ENCODE assay signal across 21 mouse cellular contexts in the genomic region with DNA sequence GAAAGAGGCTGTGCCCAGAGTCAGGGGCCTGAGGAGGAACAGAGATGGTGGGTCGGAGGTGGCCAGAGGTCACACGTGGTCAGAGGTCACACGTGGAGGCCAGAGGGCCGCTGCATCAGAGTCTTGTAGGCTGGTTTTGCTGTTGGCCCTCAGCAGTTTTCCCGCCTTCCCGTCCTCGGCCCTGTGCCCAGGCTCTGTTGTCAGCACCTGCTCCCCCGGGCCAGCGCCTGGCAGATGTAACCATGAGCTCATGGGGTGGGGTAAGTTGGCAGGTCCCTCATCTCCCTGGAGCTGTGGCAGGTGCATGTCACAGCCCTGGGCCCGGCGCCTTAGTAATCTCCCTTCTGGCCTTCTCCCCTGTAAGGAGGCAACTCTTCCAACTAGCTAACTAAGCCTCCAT. TPM values are rescaled to one million over a fixed set of nuclear protein-coding genes. Genes with fewer than 3 reads are reported as not detected.
DNase-seq lines count a peak whose midpoint lies in the region; ATAC-seq and TF ChIP-seq lines count a peak whose summit lies in the region.
"Had no signal": no experiment of that assay in that cellular context is flagged by ENCODE, and none has a peak within 500 bp of the region (broad histone marks: within the 10 kb centered on the region; RNA-seq: fewer than 3 reads in every experiment).

No protein-coding gene starts in this region.

- WGBS in heart, embryonic 11.5 days (ENCODE audit: insufficient replicate concordance): 76% methylated on average over 11 of the region's 11 CpGs

- no peaks in the 10 kb centered on the region for H3K36me3 ChIP-seq in heart, embryonic 11.5 days (ENCODE audit: control insufficient read depth, insufficient read depth, low read length)
- H3K36me3 ChIP-seq: embryonic facial prominence, embryonic 15.5 days; heart, embryonic 13.5 days; kidney, embryonic 15.5 days; stomach, embryonic 15.5 days had no signal

- no peak overlapping the region for H3K9ac ChIP-seq in heart, embryonic 11.5 days (ENCODE audit: low read depth, low read length)
- H3K9ac ChIP-seq: embryonic facial prominence, embryonic 15.5 days; forebrain, postnatal 0 days; heart, embryonic 13.5 days; kidney, embryonic 15.5 days; stomach, embryonic 15.5 days had no signal

- H3K27ac ChIP-seq in heart, embryonic 11.5 days (ENCODE audit: low read depth, low read length): no peak overlapping the region
- peak overlapping the region; percentile 53; the same call in 1 of the 2 replicates for H3K27ac ChIP-seq in gastrocnemius, adult 2 months
- H3K27ac ChIP-seq: embryonic facial prominence, embryonic 15.5 days; heart, embryonic 13.5 days; kidney, embryonic 15.5 days; macrophage; stomach, embryonic 15.5 days had no signal

- peaks cover 15% of the 10 kb centered on the region for H3K27me3 ChIP-seq in heart, embryonic 11.5 days (ENCODE audit: control insufficient read depth, insufficient read depth, low read length)
- H3K27me3 ChIP-seq: embryonic facial prominence, embryonic 15.5 days; stomach, embryonic 15.5 days had no signal

- H3K4me1 ChIP-seq in heart, embryonic 11.5 days (ENCODE audit: control insufficient read depth, insufficient read depth, low read length): peaks cover 19% of the 10 kb centered on the region
- H3K4me1 ChIP-seq: embryonic facial prominence, embryonic 15.5 days had no signal

- no peak overlapping the region for H3K4me2 ChIP-seq in heart, embryonic 11.5 days
- H3K4me2 ChIP-seq: embryonic facial prominence, embryonic 15.5 days; heart, embryonic 13.5 days; kidney, embryonic 15.5 days; stomach, embryonic 15.5 days had no signal

- ATAC-seq in heart, embryonic 11.5 days (replicated peaks; ENCODE audit: insufficient number of reproducible peaks, low FRiP score, low TSS enrichment): no peak
- no peak for ATAC-seq in megakaryocyte, adult 5-6 weeks (ENCODE audit: poor library complexity, severe bottlenecking)
- ATAC-seq: forebrain, postnatal 0 days; midbrain, embryonic 16.5 days had no signal

- H3K9me3 ChIP-seq in heart, embryonic 11.5 days (replicated peaks; ENCODE audit: control insufficient read depth, low read length): no peaks in the 10 kb centered on the region
- H3K9me3 ChIP-seq: embryonic facial prominence, embryonic 15.5 days; heart, embryonic 13.5 days; kidney, embryonic 15.5 days; stomach, embryonic 15.5 days had no signal

- DNase-seq in heart, adult 18-20 months: peak; percentile 73 to 76
- DNase-seq in cerebellum, adult 11-12 months: peak; percentile 74
- DNase-seq in gastrocnemius, adult 2 months: peak; percentile 87
- peak; percentile 58 to 63 for DNase-seq in heart, postnatal 36 days
- DNase-seq in layer of hippocampus, postnatal 25 days (ENCODE audit: extremely low spot score in 1 of 2, low spot score in 1 of 2): no peak
- DNase-seq in ovary, postnatal 14 days (ENCODE audit: low spot score): no peak
- DNase-seq: adrenal gland, postnatal 25 days; forebrain, postnatal 0 days; layer of hippocampus, adult 9-11 months; right cerebral cortex, postnatal 4 days had no signal

- TF ChIP-seq CTCF in gastrocnemius, adult 2 months (IDR thresholded peaks at IDR 0.05): no peak

- no peak overlapping the region for H3K4me3 ChIP-seq in heart, embryonic 11.5 days (ENCODE audit: low read depth, low read length)
- no peak overlapping the region for H3K4me3 ChIP-seq in gastrocnemius, adult 2 months
- H3K4me3 ChIP-seq: embryonic facial prominence, embryonic 15.5 days; heart, embryonic 13.5 days; kidney, embryonic 15.5 days; stomach, embryonic 15.5 days had no signal

- intact Hi-C loops in gastrocnemius, adult 2 months (cut with DNase I): no loop called here
- intact Hi-C loops in heart, postnatal 36 days (cut with DNase I): no loop called here

RNA-seq across cellular contexts. Expression of a gene that starts 12.8 kb away (rescaled TPM):
- 1 to 10 TPM; 2.0 to 3.2 TPM for total RNA-seq in heart, adult 18-20 months (2021)
- polyA plus RNA-seq in heart, embryonic 11.5 days (2014; fragmentation: Nextera tagmentation; extraction: Ambion mirVana): 2.5 and 2.8 TPM in 2 replicates
- total RNA-seq in gastrocnemius, adult 2 months (2021): 1 to 10 TPM; 1.6 to 2.5 TPM
- total RNA-seq in heart, postnatal 36 days (2021): 1 to 10 TPM; 2.0 to 2.1 TPM
- total RNA-seq in layer of hippocampus, postnatal 25 days (2021): under 1 TPM; 0.21 to 0.22 TPM
- 44.3 and 45.8 TPM in 2 replicates for total RNA-seq in megakaryocyte, adult 5-6 weeks (2015)
- 31.7 and 37.8 TPM in 2 replicates for total RNA-seq in megakaryocyte, adult 5-6 weeks (2017)
- polyA plus RNA-seq: limb, embryonic 11.5 days had no signal

RNA-seq across cellular contexts. Expression of a gene that starts 28.0 kb away (rescaled TPM):
- total RNA-seq in heart, adult 18-20 months (2021): 1 to 10 TPM; 1.9 to 4.1 TPM
- polyA plus RNA-seq in heart, embryonic 11.5 days (2014; fragmentation: Nextera tagmentation; extraction: Ambion mirVana): 23.8 and 25.8 TPM in 2 replicates
- not detected for total RNA-seq in gastrocnemius, adult 2 months (2021)
- total RNA-seq in heart, postnatal 36 days (2021): 1 to 10 TPM; 2.1 to 2.9 TPM
- not detected for total RNA-seq in layer of hippocampus, postnatal 25 days (2021)
- 0.85 and 1.1 TPM in 2 replicates for total RNA-seq in megakaryocyte, adult 5-6 weeks (2015)
- total RNA-seq in megakaryocyte, adult 5-6 weeks (2017): 1.5 and 2.8 TPM in 2 replicates
- polyA plus RNA-seq: macrophage had no signal

RNA-seq across cellular contexts. Expression of a gene that starts 55.8 kb away (rescaled TPM):
- total RNA-seq in heart, adult 18-20 months (2021): not detected
- not detected in 2 replicates for polyA plus RNA-seq in heart, embryonic 11.5 days (2014; fragmentation: Nextera tagmentation; extraction: Ambion mirVana)
- not detected for total RNA-seq in gastrocnemius, adult 2 months (2021)
- not detected for total RNA-seq in heart, postnatal 36 days (2021)
- total RNA-seq in layer of hippocampus, postnatal 25 days (2021): under 1 TPM; 0.42 to 0.71 TPM
- total RNA-seq in megakaryocyte, adult 5-6 weeks (2015): not detected in 2 replicates
- not detected in 2 replicates for total RNA-seq in megakaryocyte, adult 5-6 weeks (2017)
- total RNA-seq: adrenal gland, postnatal 25 days; neutrophil, adult 5-6 weeks had no signal
- polyA plus RNA-seq: kidney, embryonic 15.5 days; limb, embryonic 11.5 days; liver, embryonic 16.5 days; macrophage had no signal

Comparison
In these comparisons a context has a peak if more than half of its experiments do, and no peak if none do; other contexts are left out.
1. DNase-seq: peak in heart, adult 18-20 months (2 of 2), cerebellum, adult 11-12 months (single experiment), gastrocnemius, adult 2 months (single experiment) and heart, postnatal 36 days (2 of 2); none in layer of hippocampus, postnatal 25 days (0 of 2) and ovary, postnatal 14 days (single experiment).
2. RNA of a gene that starts 12.8 kb away (total RNA-seq): 31.7 to 45.8 TPM in megakaryocyte, adult 5-6 weeks; 2.0 to 3.2 TPM in heart, adult 18-20 months, 1.6 to 2.5 TPM in gastrocnemius, adult 2 months, 2.0 to 2.1 TPM in heart, postnatal 36 days and 0.21 to 0.22 TPM in layer of hippocampus, postnatal 25 days; every median in the first group is over 4 times any median in the second.